Mouse (Mus musculus) urinary bladder, adult 18-20 months (tissue): ENCODE results near the gene Xpo4.
A peak's percentile ranks its signal among the peaks of the same experiment; 100 is the strongest.
"Not testable (repeated sequence)": the region's sequence is repeated elsewhere in the genome, so short reads cannot be mapped to it uniquely, and the experiment has no call there.

Experiments
- DNase-seq, 2 experiments: peaks; one replicate each; pipeline ENCODE4 v3.0.0; 2022; ENCODE audit warnings: low spot score in 2 of 2, mixed read lengths in 2 of 2

The Xpo4 gene

GRCm38 (mm10) chr14:57664822-57665627 is at the start of gene Xpo4:
Gene Xpo4 (minus strand): TSS chr14:57665430.
- DNase-seq: peak; percentile 62 to 80

GRCm38 (mm10) chr14:57712884-57713283 is 47.7 kb upstream of the Xpo4 start:
- DNase-seq: no peak

GRCm38 (mm10) chr14:57711059-57711458 is 45.8 kb upstream of the Xpo4 start:
- DNase-seq: no peak

GRCm38 (mm10) chr14:57709171-57709570 is 43.9 kb upstream of the Xpo4 start:
- no peak for DNase-seq

- peak in 1 of 2 experiments; percentile 38 for DNase-seq
Measured at GRCm38 (mm10) chr14:57708580-57708979, 43.4 kb upstream of the Xpo4 start.

GRCm38 (mm10) chr14:57707100-57707893 is 42.1 kb upstream of the Xpo4 start:
- DNase-seq: peak in 1 of 2 experiments; percentile 40

GRCm38 (mm10) chr14:57706760-57707099 is 41.5 kb upstream of the Xpo4 start:
- DNase-seq: no peak

GRCm38 (mm10) chr14:57705759-57706158 is 40.5 kb upstream of the Xpo4 start:
- no peak for DNase-seq

- no peak for DNase-seq
Measured at GRCm38 (mm10) chr14:57705075-57705474, 39.8 kb upstream of the Xpo4 start.

- no peak for DNase-seq
Measured at GRCm38 (mm10) chr14:57701915-57702477, 36.8 kb upstream of the Xpo4 start.

- DNase-seq: no peak
Measured at GRCm38 (mm10) chr14:57699461-57699970, 34.3 kb upstream of the Xpo4 start.

- no peak for DNase-seq
Measured at GRCm38 (mm10) chr14:57699016-57699415, 33.8 kb upstream of the Xpo4 start.

- no peak for DNase-seq
Measured at GRCm38 (mm10) chr14:57696066-57696465, 30.8 kb upstream of the Xpo4 start.

- no peak for DNase-seq
Measured at GRCm38 (mm10) chr14:57695550-57695949, 30.3 kb upstream of the Xpo4 start.

GRCm38 (mm10) chr14:57694246-57694645 is 29.0 kb upstream of the Xpo4 start:
- no peak for DNase-seq

GRCm38 (mm10) chr14:57692517-57693130 is 27.4 kb upstream of the Xpo4 start:
- no peak for DNase-seq

GRCm38 (mm10) chr14:57691316-57691715 is 26.1 kb upstream of the Xpo4 start:
- no peak for DNase-seq

GRCm38 (mm10) chr14:57690681-57691080 is 25.5 kb upstream of the Xpo4 start:
- DNase-seq: no peak

- not testable (repeated sequence) for DNase-seq
Measured at GRCm38 (mm10) chr14:57688066-57688465, 22.8 kb upstream of the Xpo4 start.

GRCm38 (mm10) chr14:57687441-57687840 is 22.2 kb upstream of the Xpo4 start:
- no peak for DNase-seq

GRCm38 (mm10) chr14:57686647-57687046 is 21.4 kb upstream of the Xpo4 start:
- DNase-seq: no peak

- DNase-seq: peak in 1 of 2 experiments; percentile 45
Measured at GRCm38 (mm10) chr14:57684579-57684978, 19.3 kb upstream of the Xpo4 start.
